Mouse (Mus musculus): ENCODE measurements around the gene Alg14.

Gene Alg14

DNA sequence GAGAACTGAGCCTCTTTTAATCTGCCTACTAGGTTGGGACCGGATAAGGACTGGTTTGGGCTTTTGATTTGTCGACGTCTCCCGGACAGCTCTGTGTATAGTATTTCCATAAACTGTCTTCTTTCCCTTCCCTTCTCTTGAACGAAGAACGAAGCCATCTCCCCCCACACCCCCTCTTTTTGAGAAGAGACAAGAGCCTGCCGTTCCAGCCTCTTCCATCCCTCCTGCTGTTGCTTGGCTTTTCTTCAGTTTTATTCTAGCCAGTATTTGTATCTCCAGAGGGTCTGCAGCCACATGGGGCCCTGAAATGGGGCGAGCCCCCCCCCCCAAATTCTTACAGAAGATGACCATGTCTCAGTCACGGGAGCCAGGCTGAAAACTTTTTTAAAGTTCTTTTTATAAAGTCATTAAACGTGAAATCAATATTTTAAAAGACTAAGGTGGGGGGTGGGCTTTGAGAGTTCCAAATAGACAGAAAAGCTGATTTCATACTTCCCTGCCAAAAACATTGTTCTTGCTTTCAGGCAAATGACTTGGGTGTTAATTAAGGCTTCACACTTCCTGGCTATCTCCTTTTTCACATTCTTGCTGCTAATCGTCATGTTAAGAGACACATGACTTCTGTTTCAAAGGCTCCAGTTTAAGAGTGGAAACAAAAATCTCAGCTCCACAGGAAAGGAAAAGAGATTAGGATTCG is 79.4 kb downstream of the Alg14 start:
- no peak for DNase-seq

DNA sequence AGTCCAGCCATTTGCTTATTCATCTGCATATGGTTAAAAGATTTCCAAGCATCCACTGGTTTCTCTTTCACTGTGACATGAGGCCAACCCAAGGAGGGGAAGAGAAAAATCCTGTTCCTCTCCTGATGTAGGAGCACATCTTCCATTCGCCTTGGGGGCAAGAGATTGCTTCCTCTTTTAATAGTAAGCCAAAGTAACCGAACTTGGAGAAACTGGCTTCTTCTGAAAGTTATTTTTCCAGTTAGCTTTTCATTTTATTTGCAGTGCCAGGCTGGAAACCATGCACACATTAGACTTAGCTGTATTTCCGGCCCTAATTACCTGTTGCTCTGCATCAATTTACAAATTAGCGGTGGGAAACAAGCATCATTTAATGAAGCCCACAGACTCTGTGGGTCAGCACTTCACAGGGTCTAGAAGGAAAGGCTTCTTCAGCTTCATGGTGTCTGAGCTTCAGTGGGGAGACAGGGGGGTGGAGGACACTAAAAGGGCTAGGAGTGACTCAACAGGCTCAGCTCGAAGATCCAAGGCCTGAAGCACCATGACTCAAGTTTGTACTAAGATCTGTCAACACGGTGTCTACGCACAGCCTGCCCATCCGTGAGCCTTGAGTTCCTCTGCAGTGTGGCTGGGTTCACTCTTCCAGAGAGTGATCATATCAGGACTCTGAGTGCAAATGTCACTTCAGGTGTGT is 80.1 kb downstream of the Alg14 start:
- no peak for DNase-seq

DNA sequence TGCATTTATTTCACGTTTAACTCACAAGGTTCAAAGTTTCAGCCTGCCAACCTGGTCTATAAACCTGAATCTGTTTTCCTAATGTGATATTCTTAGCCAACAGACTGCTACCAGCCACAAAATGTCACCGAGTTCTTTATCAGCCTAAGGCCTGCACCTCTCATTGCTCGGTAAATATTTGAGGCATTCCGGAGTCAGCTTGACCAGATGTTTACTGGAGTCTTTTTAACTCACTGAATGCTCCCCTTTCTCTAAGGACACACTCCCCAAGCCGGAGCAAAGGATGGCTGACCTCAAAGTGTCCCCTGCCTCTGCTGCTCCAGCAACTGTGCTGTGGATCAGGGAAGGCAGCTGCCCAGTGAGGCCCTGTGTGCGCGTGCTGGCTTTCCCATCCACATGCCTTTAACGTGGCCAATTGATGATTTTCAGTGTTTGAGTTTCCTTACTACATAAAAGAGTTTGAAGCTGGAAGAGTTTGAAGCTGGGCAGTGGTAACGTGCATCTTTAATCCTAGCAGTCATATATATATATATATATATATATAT is 82.4 kb downstream of the Alg14 start:
- DNase-seq: no peak

DNA sequence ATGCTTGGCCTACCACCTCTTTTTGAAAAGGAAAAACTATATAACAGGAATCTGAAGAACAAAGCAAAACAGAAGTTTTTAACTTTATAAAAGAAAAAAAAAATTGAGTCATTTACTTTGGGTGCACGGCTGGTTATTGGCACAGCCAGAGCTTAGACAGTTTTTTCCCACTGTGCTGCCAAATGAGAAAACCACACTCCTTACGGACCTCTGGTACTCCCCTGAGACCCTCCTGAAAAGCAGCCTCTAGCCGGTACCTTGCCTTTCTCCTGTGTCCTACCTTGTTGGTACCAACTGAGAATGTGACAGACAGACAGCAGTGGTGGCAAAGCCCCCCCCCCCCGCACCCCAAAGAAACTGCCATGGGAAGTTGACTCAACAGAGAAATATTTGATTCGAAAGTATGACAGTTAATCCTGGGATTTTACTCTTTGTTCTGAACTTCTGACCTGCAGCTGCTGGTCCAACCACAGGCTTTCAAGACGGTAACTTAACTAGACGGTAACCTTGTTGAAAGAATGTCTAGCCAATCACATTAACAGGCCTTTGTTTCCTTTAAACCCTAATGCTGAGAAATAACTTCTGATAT is 84.1 kb downstream of the Alg14 start:
- DNase-seq: no peak

DNA sequence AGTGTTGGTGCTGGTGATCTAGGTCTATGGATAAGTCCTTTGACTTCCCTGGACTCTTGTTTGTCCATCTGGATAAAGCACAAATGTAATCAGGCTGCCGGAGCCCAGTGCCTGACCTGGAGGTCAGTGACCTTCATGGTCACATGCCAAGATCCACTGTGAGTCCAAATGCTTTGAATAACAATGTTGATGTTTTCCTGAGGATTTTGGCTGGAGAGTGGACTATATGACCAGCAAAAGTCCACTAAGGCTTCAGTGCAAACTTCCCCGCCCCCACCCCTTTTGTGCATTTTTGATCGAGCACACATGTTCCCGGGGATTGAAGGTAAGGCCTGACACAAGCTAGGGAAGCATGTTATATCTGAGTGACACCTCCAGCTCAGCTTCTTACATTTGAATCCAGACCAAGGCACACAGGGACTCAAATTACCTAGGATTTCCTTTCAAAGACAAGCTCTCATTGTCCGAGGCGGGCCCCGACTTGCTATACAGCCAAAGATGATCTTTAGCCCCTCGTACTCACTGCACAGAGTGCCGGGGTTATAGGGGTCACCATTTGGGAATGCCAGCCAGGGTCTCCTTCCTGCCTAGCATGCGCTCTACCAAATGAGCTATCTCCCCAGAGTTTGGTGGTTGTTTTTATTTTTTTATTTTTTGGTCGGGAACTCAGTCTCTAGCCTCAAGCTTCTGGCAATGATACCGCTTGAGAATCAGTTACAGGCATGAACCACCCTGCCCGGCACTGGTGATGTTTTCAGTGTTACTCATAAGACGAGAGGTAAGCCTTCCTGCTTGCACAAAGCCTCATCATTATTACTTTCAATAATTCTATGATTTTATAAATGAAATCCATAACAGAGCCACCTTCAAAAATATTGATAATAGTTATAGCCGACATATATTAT is 87.4 kb downstream of the Alg14 start:
- no peak for DNase-seq

DNA sequence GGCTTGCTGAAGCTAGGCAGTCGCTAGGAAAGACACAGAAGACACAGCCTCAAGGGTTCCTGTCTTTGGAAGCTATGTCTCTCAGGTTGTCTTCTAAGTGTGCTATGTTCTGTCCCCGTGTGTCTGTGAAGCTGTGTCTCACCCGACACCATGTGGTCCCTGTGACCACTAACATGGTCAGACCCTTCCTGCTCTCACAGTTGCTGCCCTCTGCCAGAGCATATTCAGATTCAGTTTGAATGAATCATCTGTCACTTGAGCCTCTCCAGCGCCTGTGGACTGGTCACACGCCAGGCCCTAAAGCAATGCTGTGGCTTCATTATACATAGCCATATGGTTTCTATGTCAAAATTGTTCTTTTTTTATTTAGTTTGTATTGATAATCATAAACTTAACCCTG is 88.1 kb downstream of the Alg14 start:
- no peak for DNase-seq

DNA sequence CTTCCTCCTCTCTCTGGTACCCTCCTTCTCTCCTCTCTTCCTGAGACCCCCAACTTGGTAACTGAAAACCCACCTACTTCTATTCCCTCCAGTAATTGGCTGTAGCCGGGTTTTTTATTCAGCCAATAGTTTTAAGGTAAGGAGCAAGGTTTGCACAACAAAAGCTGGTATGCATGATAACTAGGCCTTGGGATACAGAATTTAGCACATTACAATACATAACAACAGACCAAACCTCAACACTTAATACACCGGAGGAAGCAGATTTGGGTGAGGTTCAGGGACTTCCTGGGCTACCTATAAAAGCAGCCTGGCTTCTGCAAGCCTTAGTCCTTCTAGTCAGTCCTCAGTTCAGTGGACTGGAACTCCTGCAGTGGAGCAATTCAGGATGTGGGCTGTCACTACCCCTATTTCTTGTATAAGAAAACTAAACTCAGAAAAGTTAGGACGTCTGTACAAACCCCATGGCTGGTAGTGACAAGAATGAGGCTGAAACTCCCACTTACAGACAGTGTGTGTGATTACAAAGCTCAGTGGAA is 96.0 kb downstream of the Alg14 start:
- DNase-seq: no peak

DNA sequence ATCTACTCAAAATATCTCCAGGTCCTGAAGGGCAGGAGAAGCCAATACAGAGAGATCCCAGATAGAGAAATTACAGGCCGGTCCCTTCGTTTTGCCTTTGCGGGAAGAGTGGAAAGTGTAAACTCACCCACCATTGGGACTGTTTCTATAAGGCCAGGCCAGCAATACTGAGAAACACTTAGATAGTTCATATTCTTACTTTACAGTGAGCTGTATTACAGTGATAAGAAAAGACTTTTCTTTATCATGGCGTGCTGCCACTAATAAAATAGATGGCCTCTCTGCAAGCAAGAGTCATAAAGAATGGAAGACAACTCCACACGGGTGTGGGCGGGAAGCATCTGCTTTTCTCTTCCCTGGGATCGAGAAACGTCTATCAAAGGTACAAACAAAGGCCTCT is 97.8 kb downstream of the Alg14 start:
- no peak for DNase-seq

DNA sequence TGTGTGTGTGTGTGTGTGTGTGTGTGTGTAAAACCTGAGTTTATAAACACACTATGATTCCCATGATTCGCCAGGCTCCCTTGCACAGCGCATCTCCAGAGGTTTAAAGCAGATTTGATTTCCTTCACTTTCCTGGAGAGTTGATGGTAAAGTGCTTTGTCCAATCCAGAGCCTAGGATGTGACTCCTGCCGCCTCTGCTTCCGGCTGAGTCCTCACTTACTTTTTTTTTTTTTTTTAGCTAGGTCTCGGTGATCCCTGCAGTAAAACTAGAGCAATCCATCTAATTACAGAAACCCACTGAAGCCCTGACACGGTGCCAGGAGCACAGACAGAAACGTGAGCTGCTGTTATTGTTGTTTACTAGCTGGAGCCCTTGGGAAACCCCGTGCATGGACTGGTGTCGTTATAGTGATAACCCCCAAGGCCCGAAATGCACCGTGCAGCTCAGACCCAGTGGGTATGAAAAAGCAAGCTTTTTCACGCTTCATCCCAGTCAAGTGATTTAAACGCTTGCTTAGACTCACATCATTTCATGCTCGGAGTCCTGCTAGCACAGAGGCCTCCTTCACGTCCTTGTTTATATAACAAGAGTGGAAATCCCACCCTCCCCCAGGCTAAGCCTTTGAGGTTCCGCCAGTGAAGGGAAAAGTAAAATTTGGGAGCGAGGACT is 98.4 kb downstream of the Alg14 start:
- DNase-seq: peak; percentile 21

DNA sequence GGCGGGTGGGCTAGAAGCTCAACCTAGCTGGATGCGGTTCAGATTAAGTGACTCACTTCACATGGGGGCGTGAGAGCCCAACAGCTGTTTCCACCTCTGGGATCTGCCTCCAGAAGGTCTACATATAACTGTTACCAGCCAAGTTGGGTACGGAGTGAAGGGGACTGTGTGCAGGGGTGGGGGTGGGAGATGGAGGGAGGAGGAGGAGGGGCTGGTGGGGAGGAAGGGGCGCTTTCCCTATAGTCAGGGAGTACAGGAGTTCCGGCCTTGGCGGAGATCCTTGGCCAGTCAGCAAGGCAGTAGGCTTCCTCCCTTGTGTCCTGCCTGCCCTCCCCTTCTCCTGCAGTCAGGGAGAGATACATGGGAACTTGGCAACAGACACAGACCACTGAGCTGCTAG is 99.2 kb downstream of the Alg14 start:
- no peak for DNase-seq

DNA sequence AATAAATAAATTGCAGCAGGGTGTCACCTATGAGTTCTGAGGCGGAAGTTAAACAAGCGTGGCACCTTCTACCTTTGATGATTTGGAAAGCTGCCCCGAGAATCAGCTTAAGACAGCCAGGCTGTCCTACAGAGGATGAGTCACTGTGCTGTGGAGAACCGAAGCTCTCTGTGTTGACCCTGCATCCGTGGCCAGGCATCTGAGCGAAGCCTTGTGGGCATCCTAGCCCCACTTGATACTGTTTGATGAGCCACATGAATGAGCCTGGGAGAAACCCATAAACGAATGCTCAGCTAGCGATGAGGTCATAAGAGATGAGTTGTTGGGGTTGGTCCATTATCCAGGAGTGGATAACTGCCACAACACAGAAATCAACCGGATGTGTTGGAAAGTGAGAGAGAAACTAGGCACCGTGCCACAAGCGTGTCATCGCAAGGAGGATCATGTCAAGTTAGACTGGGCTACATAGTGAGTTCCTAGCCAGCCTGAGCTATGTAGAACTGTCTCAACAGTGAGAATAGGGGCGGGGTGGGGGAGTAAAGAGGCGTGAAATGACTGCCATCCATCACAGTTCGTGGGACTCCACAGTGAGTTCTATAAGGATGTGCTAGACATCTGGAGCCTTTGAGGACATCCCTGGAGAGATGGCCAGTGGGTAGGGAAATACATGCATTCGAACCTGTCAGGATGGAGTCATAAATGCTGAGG is 104.2 kb downstream of the Alg14 start:
- peak; percentile 61 for DNase-seq

DNA sequence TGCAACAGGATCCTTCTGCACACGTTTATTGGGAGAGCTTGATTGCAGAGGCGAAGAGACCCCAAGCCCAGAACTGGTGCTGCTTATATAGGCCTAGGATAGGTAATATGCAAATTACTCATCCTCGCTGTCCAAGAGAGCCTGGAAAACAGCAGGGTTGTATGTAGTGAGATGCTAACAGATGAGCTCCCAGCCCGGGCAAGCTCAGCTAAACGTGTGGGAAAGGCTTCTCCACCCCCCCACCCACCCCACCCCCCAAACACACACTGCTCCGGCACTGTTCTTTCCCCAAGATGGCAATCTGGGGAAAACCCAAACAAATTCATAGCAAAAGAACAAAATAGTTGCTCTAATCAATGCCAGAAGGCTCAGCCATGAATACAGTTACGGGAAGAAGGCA is 105.0 kb downstream of the Alg14 start:
- DNase-seq: no peak

DNA sequence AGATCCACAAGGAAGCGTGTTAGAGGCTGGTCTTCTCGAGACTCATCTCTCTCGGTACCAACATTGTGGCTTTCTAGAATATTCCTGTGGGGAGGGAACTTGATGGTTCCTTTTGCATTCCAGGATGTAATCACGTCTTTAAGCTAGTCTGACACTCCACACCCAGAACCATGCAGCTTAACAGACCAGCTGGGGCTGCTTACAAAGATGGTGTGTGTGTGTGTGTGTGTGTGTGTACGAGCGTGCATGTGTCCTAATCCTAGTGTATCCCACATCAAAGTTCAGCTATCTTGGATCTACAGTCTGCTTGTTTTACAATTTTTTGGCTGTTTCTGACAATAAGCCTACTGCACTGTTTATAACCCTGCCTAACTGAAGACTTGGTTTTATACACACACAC is 105.4 kb downstream of the Alg14 start:
- no peak for DNase-seq

DNA sequence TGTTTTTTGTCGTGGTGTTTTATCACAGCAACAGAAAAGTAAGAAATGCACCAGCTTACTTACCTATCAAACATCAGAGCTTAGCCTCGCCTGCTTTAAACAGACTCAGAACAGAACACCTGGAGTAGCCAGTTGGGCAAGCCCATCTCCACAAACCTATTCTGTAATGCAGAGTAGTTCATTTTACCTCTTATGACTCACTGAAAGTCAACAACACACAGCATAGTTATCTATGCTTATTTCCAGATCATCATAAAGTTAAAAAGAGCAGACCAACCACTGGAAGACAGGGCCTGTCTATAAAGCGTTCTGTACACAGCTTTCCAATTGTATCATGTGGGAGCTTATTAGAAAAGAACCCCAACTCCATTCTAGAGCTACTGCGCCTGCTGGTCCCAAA is 109.8 kb downstream of the Alg14 start:
- no peak for DNase-seq

DNA sequence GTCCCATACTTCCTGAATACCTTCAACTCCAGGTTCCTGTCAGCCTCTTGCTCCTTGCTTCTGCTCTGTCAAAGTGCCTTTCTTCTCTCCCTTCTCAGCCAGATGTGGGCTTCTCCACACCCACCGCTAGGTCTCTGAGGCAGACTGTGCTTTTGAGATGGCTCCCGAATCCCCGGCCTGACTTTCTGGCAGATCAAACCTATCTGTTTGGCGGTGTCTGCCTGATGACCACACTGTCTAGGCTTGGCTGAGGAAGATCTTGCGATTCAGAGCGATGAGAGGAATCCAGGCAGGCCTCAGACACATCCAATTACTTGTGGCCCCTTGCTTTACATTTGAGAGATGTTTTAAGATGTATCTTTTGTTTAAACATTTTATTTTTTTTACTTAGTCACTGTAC is 110.5 kb downstream of the Alg14 start:
- DNase-seq: no peak

DNA sequence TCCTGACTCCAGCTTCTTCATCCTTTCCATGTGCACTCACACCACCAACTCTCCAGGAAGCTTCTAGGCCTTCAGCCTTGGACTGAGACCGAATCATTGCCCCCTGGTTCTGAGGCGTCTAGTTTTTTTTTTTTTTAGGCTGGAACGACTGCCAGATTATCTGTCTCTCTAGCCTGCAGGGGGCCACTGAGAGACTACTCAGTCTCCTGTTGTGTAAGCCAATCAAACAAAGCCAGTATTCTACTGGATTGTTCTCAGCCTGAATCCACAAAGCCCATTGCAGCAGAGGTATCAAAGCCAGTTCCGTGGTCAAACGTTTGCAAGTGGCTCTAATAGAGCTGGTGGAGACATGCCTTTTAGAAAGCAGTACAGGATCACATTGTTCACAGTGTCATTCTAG is 111.9 kb downstream of the Alg14 start:
- no peak for DNase-seq

DNA sequence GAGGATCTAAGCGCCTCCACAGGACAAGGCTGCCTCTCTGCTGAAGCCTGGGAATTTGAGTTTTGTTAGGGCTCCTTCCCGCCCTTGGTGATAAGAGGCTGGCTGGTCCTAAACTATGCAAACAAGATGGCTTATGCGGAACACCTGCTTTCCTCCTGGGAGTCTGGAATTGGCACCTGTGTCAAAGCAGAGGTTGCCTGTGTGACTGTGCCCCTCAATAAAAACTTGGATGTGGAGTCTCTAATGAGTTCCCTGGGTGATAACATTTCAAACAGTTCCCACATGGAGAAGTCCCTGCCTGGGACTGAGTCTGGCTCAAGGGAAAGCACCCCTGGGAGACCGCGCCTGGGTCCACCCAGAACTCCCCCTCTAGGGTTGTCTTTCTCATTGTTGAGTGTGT is 113.5 kb downstream of the Alg14 start:
- no peak for DNase-seq

DNA sequence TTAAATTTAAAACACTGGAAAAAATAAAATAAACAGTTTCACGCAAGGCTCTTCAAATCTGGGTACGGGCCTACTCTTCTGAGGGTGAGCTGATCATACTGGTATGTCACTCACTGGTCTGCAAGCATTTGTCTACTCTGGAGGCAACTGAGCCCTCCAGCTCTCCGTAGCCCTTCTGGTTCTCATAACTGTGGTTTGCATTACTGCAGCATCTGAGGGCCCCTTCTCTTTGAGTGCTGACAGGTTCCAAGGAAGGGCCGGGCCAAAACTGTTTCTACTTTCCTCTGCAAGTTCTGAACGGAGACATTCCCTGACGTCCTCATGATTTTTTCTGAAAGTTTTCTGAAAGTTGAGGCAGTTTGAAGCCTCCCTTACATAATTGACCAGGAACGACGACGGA is 115.8 kb downstream of the Alg14 start:
- no peak for DNase-seq

DNA sequence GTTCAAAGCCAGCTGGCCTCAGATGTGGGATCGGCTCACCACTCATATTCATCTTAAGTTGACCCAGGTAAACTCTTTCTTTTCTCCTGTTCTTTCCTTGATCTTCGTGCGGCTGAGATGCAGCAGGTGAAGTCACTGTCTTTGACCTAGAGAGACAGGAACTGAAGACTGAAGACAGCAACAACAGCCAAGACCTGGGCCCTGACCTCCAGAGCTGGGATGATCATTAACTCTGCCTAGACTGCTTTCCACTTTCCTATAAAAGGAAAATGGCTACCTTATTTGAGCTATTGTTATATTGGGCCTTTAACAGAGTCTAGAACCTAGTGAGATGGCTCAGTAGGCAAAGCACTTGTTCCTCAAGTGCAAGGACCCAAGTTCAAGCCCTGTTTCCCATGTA is 116.8 kb downstream of the Alg14 start:
- DNase-seq: no peak

DNA sequence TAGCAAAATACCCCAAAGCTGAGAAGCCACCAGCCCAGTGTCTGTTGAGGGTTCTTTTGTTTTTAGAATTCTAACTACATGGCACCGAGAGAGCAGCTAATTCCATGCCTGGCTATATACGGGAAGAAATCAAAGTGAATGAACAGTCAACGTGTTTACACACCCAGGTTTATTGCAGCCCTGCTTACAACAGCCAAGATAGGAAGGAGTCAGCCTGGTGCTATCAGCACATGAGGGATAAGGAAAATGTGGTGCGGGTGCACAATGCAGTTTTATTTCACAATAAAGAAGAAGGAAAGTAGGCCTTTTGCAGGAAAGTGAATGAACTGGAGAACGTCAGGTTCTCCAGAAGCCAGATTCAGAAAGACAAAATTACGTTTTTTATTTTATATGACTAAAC is 119.9 kb downstream of the Alg14 start:
- DNase-seq: no peak

All from lung, postnatal 14 days (tissue).